7 mouse cellular contexts compared by ENCODE assay signal in the genomic region with DNA sequence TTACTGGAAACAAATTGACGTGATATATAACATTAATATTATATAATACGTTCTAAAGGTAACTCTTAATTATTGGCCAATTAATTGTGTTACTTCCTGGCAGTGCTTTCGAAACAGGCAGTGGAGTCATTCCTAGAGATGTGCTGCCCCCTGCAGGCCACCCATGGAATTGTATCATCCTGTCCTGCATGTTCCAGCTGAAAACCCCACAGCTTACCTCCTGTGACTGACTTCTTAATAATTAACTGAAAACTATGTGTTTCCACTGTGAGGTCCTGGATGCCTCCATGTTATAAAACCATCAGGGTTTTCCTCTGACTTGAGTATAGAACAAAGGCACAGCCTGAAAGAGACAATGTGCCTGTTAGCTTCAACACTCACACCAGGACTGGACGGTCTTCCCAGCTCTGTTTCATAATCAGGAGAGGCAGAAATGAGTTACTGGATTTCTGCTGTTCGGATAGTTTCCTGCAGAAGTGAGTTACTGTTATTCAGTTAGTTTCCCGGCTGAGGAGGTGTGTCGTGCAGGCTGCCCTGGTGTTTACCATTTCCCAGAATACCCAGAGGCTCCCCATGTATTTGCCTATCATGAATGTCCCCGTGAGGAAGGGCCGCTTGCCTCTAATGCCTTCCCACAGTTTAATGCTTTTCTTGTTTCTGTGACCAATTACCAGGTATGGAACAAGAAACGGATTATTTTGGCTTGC. TPM values are rescaled to one million over a fixed set of nuclear protein-coding genes. Genes with fewer than 3 reads are reported as not detected.
DNase-seq lines count a peak whose midpoint lies in the region; ATAC-seq lines count a peak whose summit lies in the region.

No protein-coding gene starts in this region.

- no peak overlapping the region for H3K4me2 ChIP-seq in forebrain, embryonic 15.5 days (replicated peaks)

- 26% methylated on average over 10 of the region's 10 CpGs for whole genome bisulfite sequencing in forebrain, embryonic 15.5 days

- H3K4me3 ChIP-seq in forebrain, embryonic 15.5 days: no peak overlapping the region
- peak overlapping the region; percentile 14 for H3K4me3 ChIP-seq in megakaryocyte, embryonic 14.5 days (replicated peaks)

- peak; percentile 83 for DNase-seq in NIH3T3 (ENCODE audit: low read depth)
- DNase-seq in c-Kit-positive CD71-negative TER-119-negative erythroid progenitor cells, embryonic 14.5 days (ENCODE audit: low read depth): peak; percentile 64
- peak; percentile 81 for DNase-seq in induced T-regulatory cell, adult 2 months (ENCODE audit: low read depth)
- peak; percentile 86 to 94 for DNase-seq in left cerebral cortex, adult 18-20 months (ENCODE audit: low spot score in 2 of 2)
- DNase-seq in spleen, postnatal 14 days (ENCODE audit: low spot score in 2 of 2): peak; percentile 59 to 72

- no peaks in the 10 kb centered on the region for H3K9me3 ChIP-seq in forebrain, embryonic 15.5 days
- no peaks in the 10 kb centered on the region for H3K9me3 ChIP-seq in megakaryocyte, embryonic 14.5 days

- peak; percentile 51; the same call in 1 of the 2 replicates for ATAC-seq in forebrain, embryonic 15.5 days (replicated peaks)

- H3K9ac ChIP-seq in forebrain, embryonic 15.5 days (replicated peaks): no peak overlapping the region

- H3K27ac ChIP-seq in forebrain, embryonic 15.5 days (replicated peaks): no peak overlapping the region

- H3K4me1 ChIP-seq in forebrain, embryonic 15.5 days: peaks cover 3% of the 10 kb centered on the region; the same call in 1 of the 2 replicates
- peaks cover 53% of the 10 kb centered on the region for H3K4me1 ChIP-seq in megakaryocyte, embryonic 14.5 days

- no peaks in the 10 kb centered on the region for H3K27me3 ChIP-seq in forebrain, embryonic 15.5 days
- peaks cover 17% of the 10 kb centered on the region for H3K27me3 ChIP-seq in megakaryocyte, embryonic 14.5 days (replicated peaks)

- no peaks in the 10 kb centered on the region for H3K36me3 ChIP-seq in forebrain, embryonic 15.5 days
- no peaks in the 10 kb centered on the region for H3K36me3 ChIP-seq in megakaryocyte, embryonic 14.5 days (replicated peaks; ENCODE audit: low read length)

RNA-seq across cellular contexts. Expression of a gene that starts 32.6 kb away (rescaled TPM):
- polyA plus RNA-seq in forebrain, embryonic 15.5 days (2015; fragmentation: Nextera tagmentation; extraction: Ambion mirVana): 0.46 and 0.89 TPM in 2 replicates
- total RNA-seq in left cerebral cortex, adult 18-20 months (2021): 1 to 10 TPM; 2.1 to 3.6 TPM
- not detected in 2 replicates for polyA plus RNA-seq in megakaryocyte, embryonic 14.5 days (2012; ENCODE audit: insufficient read depth, low replicate concordance)

RNA-seq across cellular contexts. Expression of a gene that starts 35.5 kb away (rescaled TPM):
- polyA plus RNA-seq in forebrain, embryonic 15.5 days (2015; fragmentation: Nextera tagmentation; extraction: Ambion mirVana): 6.2 and 7.4 TPM in 2 replicates
- total RNA-seq in left cerebral cortex, adult 18-20 months (2021): 10 to 100 TPM; 11.4 to 12.2 TPM
- not detected in 2 replicates for polyA plus RNA-seq in megakaryocyte, embryonic 14.5 days (2012; ENCODE audit: insufficient read depth, low replicate concordance)
